Mouse (Mus musculus) cerebellum, adult 2 months (tissue): ENCODE data around the gene Ifnar2. TPM values are rescaled to one million over a fixed set of nuclear protein-coding genes. Genes with fewer than 3 reads are reported as not detected.
"Not testable (repeated sequence)": the region's sequence is repeated elsewhere in the genome, so short reads cannot be mapped to it uniquely, and the experiment has no call there.

Experiments used
- DNase-seq, 2 experiments: peaks; one replicate each; pipeline ENCODE4 v3.0.0; 2021
- H3K27ac ChIP-seq: fragments of 200-500 bp; 2 replicates; pipeline ENCODE4 v1.5.1; 2012; ENCODE audit warnings: low read length, control low read depth, inconsistent platforms; ENCODE audit not compliant: insufficient read depth
- H3K27me3 ChIP-seq: fragments of 200-500 bp; 2 replicates; pipeline ENCODE4 v1.6.1; 2012; ENCODE audit warnings: inconsistent platforms, mild to moderate bottlenecking, low read length, moderate library complexity; ENCODE audit not compliant: control insufficient read depth, insufficient read depth
- H3K4me1 ChIP-seq: fragments of 200-500 bp; 2 replicates; pipeline ENCODE4 v1.6.1; 2011; ENCODE audit warnings: low read length; ENCODE audit not compliant: control insufficient read depth, insufficient read depth
- H3K4me3 ChIP-seq: fragments of 200-500 bp; replicated peaks from 2 replicates; pipeline ENCODE3; 2011; ENCODE audit warnings: mild to moderate bottlenecking, low read depth, low read length, control low read depth; ENCODE audit not compliant: insufficient read depth
- CTCF ChIP-seq: fragments of 200-500 bp; IDR thresholded peaks from 2 replicates; pipeline ENCODE4 v1.5.1; 2011; ENCODE audit warnings: low read depth, mild to moderate bottlenecking, control low read depth, low read length, moderate library complexity, borderline replicate concordance; ENCODE audit not compliant: insufficient read depth
- POLR2A ChIP-seq: fragments of 200-500 bp; IDR thresholded peaks from 2 replicates; pipeline ENCODE4 v1.6.1; 2011; ENCODE audit warnings: low read length, control low read depth, borderline replicate concordance; ENCODE audit not compliant: insufficient read depth
- WGBS: fragments of 180-500 bp; shearing (Covaris S2); methylation state at CpG from one replicate; pipeline ENCODE4 v1.1.7; 2018; 5-methylcytosine and 5-hydroxymethylcytosine counted together
- polyA plus RNA-seq: library from polyadenylated mRNA; depleted of rRNA; stranded (reverse); fragments of >200 nt; gene quantifications from 2 replicates; pipeline ENCODE4 v1.2.3, GENCODE M21; 2012

The Ifnar2 gene
- polyA plus RNA-seq, 1 experiment, result 33.9 TPM

- Histone ChIP-seq H3K27me3 (no peaks in the 10 kb centered on the region; the same call in 1 of the 2 replicates), H3K4me1 (no peaks in the 10 kb centered on the region), H3K27ac (no peak overlapping the region), H3K4me3 (no peak overlapping the region)
- WGBS, result 77% methylated on average over 6 of the region's 6 CpGs
- DNase-seq, result no peak
- TF ChIP-seq POLR2A, result no peak
- no peak for TF ChIP-seq CTCF
Measured at GRCm38 (mm10) chr16:91425816-91426215, 53.2 kb downstream of the Ifnar2 start.

- no peak overlapping the region for H3K4me3 ChIP-seq
- no peaks in the 10 kb centered on the region; the same call in 1 of the 2 replicates for H3K27me3 ChIP-seq
- DNase-seq, result no peak
- no peaks in the 10 kb centered on the region for H3K4me1 ChIP-seq
- WGBS, result 77% methylated on average over 4 of the region's 4 CpGs
- H3K27ac ChIP-seq, result no peak overlapping the region
- TF ChIP-seq CTCF, result no peak
- no peak for TF ChIP-seq POLR2A
Measured at GRCm38 (mm10) chr16:91426586-91426985, 54.0 kb downstream of the Ifnar2 start.

DNA sequence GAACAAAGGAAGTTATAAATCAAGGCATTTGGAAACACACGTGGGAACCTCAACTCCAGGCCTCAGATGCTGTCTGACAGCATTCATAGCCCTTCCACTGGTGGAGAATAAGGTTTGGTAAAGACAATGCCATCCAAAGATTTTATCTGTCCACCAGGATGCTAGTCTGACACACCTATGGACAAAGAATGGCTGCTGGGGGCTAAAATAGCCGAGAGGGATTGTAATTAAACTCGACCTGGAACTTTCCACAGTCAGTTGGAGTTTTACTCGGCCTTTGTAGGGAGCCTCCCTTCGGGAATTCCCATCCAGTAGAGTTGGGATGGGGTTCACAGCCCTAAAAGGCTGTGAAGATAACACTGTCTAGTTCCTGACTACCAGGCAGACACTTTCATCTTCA, 54.9 kb downstream of the Ifnar2 start:
- H3K27me3 ChIP-seq, result no peaks in the 10 kb centered on the region; the same call in 1 of the 2 replicates
- DNase-seq, result no peak
- no peak overlapping the region for H3K4me3 ChIP-seq
- 80% methylated on average over 5 of the region's 5 CpGs for WGBS
- no peak for TF ChIP-seq CTCF
- TF ChIP-seq POLR2A, result no peak
- no peaks in the 10 kb centered on the region for H3K4me1 ChIP-seq
- no peak overlapping the region for H3K27ac ChIP-seq

DNA sequence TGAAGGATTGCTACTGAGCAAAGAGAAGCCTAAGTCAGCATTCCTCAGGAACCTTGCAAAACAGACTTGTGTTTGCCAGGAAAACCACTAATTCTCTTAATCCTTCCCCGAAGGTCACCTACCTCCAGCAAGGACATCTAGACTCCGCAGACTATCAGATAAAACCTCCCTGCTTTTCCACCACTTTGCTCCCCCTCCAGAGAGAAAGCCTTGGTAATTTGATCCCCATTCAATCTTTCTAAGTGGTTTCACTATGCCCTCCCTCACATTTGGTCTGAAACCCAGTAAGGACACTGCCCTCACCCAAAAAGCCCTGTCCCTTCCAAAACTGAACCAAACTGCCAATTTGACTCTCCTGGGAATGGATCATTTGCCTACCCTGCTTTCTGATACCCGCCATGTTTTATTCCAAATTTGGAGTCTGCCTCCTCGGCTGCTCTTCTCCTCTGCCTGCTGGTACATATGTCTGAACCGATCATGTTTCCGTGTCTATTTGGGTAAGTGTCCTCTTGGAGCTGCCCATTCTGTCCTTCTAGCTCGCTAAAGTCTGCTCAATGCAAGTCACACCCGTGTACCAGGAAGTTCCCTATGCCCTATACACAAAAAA, 55.8 kb downstream of the Ifnar2 start:
- no peaks in the 10 kb centered on the region; the same call in 1 of the 2 replicates for H3K27me3 ChIP-seq
- no peak overlapping the region for H3K4me3 ChIP-seq
- H3K4me1 ChIP-seq, result no peaks in the 10 kb centered on the region
- DNase-seq, result no peak
- TF ChIP-seq CTCF (no peak), POLR2A (no peak)
- WGBS, result 69% methylated on average over 8 of the region's 8 CpGs
- no peak overlapping the region for H3K27ac ChIP-seq

GRCm38 (mm10) chr16:91432720-91433328, 60.2 kb downstream of the Ifnar2 start:
- Histone ChIP-seq H3K4me1 (no peaks in the 10 kb centered on the region), H3K4me3 (no peak overlapping the region), H3K27ac (no peak overlapping the region), H3K27me3 (no peaks in the 10 kb centered on the region; the same call in 1 of the 2 replicates)
- 48% methylated on average over 5 of the region's 5 CpGs for WGBS
- TF ChIP-seq POLR2A (no peak), CTCF (no peak)
- no peak for DNase-seq

- Histone ChIP-seq H3K4me1 (no peaks in the 10 kb centered on the region), H3K4me3 (no peak overlapping the region), H3K27me3 (no peaks in the 10 kb centered on the region; the same call in 1 of the 2 replicates), H3K27ac (no peak overlapping the region)
- 82% methylated on average over 8 of the region's 8 CpGs for WGBS
- TF ChIP-seq CTCF, result no peak
- TF ChIP-seq POLR2A, result no peak
- no peak for DNase-seq
Measured at GRCm38 (mm10) chr16:91433329-91433933, 60.8 kb downstream of the Ifnar2 start.

DNA sequence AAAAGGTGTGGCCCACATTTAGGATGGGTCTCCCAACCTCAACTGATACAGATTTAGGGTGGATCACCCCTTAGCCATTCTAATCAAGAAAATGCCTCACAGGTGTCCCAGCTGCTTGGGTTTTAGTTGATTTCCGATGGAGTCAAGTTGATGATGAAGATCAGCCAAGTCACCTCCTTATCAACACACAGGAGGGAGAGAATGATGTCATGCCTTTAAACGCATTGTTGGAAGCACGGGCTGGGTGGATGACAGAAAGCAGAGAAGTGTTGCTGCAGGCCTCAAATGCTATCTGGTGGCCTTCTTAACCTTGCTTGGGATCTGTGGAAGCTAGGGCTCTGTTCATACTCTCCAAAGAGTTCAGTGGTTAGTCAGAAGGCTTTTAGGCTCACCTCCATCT, 61.5 kb downstream of the Ifnar2 start:
- no peak overlapping the region for H3K27ac ChIP-seq
- H3K4me3 ChIP-seq, result no peak overlapping the region
- no peak for DNase-seq
- H3K4me1 ChIP-seq, result no peaks in the 10 kb centered on the region
- no peaks in the 10 kb centered on the region; the same call in 1 of the 2 replicates for H3K27me3 ChIP-seq
- 95% methylated on average over 3 of the region's 3 CpGs for WGBS
- TF ChIP-seq CTCF, result no peak
- TF ChIP-seq POLR2A, result no peak

DNA sequence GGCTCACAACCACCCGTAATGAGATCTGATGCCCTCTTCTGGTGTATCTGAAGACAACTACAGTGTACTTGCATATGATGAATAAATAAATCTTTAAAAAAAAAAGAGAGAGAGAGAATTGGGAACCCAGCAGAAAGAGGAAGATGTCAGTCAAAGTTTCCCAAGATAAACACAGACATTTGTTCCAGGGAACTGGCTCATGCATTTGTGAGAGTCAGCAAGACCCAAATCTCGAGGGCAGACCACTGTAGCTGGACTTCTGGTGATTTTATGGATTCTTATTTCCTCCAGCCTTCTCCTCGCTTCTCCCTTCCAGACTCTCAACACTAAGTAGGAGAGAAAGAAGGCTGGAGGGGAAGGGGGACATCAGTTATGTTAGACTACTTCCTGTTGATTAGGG, 65.5 kb downstream of the Ifnar2 start:
- no peak overlapping the region for H3K4me3 ChIP-seq
- DNase-seq, result no peak
- no peak overlapping the region for H3K27ac ChIP-seq
- no peaks in the 10 kb centered on the region for H3K27me3 ChIP-seq
- H3K4me1 ChIP-seq, result no peaks in the 10 kb centered on the region
- 63% methylated on average over 3 of the region's 3 CpGs for WGBS
- TF ChIP-seq POLR2A (no peak), CTCF (no peak)

DNA sequence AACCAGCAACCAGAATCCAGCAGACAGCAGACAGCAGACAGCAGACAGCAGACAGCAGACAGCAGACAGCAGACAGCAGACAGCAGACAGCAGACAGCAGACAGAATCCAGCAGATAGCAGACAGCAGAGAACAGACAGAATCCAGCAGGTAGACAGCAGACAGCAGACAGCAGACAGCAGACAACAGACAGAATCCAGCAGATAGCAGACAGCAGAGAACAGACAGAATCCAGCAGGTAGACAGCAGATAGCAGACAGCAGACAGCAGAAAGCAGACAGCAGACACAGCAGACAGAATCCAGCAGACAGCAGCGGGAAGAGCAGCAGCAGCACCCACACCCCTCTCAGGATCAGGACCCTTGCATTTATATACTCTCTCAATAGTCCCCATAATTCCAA, 66.0 kb downstream of the Ifnar2 start:
- DNase-seq, H3K4me1 ChIP-seq: not testable (repeated sequence)
- 74% methylated on average over 1 of the region's 1 CpGs for WGBS

More for the DNA sequence above, 66.0 kb downstream of the Ifnar2 start:
- not testable (repeated sequence) for H3K4me3 ChIP-seq, H3K27ac ChIP-seq, H3K27me3 ChIP-seq
